Mouse (Mus musculus): Measurements from ENCODE around the gene Ctdspl.

Gene Ctdspl

DNA sequence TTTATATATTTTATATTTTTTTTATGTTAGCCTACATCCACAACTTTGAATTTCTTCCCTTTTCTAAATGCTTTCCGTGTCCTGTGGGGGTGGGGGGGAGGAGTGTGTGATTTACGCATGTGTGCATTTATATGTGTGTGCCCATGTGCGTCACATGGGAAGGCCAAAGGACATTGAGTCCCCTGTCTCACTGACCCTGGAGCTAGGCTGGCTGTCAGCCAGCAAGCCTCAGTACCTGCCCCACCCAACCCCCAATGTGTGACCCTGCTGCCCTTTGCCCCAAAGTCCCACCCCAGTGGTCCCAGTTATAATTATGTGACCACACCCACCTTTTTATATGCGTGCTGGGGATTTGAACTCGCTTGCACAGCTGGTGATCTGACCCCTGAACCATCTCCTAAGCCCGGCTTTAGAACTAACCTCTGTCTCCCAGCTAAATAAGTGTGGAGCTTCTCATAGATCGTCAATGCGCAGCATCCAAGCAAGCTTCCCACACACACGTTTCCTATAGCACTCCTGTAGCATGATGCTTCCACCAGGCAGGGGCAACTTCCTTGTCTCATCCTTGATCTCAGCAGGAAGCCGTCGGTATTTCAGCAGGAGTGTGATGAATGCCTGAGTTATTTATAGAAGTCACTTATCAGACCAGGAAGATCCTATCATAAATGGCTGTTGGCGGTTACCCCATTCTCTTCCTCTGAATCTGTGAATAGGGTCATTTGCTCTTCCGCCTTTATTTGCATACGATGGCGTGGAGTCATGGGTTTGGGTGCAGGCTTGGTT lies 58.6 kb downstream of the Ctdspl start:
- in situ Hi-C loops (cut with MboI; ENCODE audit: low sequenced_read_pairs), result no loop called here

DNA sequence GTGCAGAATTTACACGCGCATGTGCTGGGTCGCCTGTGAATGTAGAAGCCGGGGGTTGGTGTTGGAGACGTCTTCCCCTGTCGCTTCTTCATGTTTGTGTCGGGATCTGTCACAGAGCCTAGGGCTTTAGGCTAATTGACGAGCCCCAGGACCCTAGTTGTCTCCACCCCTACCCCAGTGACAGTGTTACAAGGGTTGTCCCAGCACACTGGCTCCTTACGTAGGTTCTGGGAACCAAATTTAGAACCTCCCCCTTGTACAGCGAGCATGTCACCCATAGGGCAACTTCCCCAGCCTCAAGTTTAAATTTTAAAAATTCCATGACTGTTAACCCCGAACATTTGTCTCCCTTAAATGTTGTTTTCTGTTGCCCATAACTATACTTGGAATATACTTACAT lies 60.0 kb downstream of the Ctdspl start:
- in situ Hi-C loops (cut with MboI; ENCODE audit: low sequenced_read_pairs), result no loop called here

DNA sequence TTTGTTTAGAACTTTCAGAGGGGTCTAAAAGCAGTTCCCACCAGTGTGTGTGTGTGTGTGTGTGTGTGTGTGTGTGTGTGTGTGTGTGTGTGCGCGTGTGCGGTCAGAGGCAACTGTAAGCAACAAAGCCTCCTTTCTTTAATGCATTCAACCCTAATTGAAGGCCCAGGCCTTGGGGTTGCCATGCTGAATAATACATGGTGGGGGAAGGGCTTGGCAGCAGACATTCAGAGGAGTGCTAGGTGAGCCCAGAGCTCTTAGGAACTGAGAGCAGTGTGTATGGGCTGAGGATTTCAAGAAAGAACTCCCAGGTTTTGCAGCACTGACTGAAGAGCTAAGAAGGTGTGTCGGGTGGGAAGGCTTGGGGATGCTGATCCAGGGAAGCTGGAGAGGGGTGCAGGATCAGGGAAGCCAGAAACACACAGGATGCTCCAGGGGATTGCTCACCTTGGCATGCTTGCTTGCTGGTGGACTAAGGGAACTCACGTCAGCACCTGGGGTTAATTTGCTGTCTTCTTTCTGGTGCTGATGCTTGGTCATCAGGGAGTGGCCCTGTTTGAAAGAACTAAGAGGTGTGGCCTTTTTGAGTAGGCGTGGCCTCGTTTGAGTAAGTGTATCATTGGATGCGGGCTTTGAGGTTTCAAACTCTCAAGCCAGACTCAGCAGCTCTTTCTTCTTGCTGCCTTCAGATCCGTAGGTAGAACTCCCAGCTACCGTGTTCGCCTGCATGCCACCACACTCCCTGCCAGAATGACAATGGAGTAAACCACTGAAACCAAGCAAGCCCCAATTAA lies 62.7 kb downstream of the Ctdspl start:
- in situ Hi-C loops (cut with MboI; ENCODE audit: low sequenced_read_pairs), result no loop called here

DNA sequence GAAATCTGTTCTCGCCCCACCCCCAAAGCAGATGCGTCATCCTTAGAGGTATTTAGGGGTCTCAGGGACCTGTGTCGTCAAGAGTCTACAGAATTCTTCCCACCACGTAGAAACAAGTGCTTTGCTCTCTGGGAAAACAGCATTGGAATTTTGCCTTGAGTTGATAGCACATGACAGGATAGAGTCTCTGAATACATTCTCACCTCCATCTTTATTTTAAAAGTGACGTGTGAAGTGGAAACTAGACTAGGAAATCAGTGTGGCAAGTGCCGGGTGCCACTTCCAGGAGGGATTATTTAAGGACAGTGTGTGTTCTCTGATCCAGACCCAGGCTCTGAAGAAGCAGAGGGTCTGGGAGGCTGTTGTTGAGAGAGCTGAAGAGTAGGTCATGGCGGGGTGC lies 64.2 kb downstream of the Ctdspl start:
- in situ Hi-C loops (cut with MboI; ENCODE audit: low sequenced_read_pairs), result no loop called here

DNA sequence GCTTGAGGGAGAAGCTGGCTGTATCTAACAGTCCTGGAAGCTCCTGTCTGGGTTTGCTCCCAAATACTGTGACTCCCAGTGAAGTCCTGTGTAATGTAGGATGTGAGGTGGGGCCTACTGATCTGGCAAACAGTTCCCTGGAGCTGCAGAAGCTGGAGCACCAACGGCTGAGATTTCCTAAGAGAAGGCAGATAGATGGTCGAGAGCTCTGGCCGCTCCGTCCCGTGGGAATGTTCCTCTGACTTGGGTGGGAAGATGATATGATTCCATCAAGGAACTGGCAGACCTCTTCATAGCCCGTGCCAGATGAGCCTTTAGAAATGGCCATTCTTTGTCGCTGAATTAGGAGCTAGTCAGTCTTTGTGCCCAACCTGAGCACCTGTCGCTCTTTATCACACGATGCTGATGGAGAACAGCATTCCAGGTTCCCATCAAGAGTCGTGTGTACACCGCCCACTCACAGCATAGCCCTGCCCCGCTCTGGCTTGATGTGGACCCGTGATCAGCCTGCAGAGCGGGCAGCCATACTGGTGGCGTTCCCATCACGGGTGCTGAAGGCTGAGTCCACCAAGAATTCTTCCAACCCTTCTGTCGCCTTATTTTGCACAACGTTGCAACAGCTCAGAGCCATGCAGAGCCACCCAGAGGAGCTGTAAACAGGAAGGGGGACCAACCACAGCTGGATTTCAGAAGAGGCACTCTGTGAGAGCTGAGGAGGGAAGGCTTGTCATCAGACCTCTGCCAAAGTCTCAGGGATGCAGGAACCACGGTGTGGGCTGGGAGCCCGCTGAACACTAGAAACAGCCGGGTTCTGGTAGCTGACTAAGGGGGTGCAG lies 65.7 kb downstream of the Ctdspl start:
- in situ Hi-C loops (cut with MboI; ENCODE audit: low sequenced_read_pairs), result no loop called here

DNA sequence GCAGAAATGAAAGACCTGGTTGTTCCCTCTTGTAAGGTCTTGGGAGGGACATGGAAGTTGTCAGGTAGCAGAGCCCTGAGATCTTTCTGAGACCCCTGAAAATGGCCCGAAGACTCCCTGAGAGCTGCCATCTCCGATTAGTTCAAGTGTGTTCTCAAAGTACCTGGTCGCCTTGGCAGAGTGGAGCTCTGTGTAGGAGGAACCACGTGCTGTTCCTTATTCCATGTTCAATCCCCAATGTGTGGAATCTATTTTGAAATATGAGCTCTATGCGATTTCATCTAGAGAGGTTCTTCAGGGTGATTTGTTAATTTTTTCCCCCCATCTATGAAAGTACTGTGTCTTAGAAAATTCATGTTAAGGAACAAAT lies 66.3 kb downstream of the Ctdspl start:
- in situ Hi-C loops (cut with MboI; ENCODE audit: low sequenced_read_pairs), result no loop called here

DNA sequence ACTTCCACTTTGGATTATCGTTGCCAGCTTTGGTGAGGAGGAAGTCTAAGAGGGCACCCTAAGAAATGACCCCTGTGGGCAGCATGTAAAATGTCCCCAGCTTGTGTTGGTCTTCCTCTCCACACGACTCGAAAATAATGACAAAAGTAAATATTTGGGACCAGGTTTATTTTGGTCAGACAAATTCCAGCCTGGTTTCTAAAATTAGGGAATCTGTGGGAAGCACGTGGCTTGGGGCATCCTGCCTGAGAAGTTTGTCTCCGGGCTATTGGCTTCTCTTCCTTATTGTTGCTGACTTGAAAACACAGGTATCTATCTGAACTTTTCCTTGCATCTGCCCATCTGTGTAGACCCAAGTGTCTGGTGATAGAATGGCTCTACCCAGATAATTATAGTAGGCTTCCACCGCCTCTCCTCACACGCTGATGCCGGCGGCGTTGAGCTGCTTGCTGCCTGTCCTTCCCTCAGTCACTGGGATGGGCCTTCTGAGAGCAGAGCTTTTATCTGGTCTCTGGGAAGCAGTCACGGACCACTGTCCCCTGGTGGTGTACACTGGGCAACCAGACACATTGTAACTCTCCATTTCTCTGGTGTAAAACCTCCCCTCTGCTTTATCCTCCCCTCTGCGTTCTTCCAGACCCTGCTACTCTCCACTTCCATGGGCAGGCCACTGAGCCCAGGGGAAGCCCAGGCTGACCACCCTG lies 68.4 kb downstream of the Ctdspl start:
- in situ Hi-C loops (cut with MboI; ENCODE audit: low sequenced_read_pairs), result no loop called here

DNA sequence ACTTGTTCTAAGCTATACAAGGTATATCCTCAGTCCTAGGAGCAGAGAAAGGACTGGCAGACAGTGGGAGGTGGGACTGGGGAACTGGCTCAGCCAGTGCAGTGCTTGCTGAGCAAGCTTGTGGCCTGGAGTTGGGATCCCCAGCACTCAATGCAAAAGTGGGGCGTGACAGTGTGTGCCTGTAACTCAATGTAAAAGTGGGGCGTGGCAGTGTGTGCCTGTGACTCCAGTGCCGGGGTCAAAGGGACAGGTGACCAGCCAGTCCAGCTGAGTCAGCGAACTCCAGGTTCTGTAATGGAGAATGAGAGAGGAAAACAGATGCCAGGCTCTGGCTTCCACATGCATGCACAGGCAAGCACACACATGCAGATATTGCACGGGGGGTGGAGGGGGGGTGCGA lies 69.3 kb downstream of the Ctdspl start:
- in situ Hi-C loops (cut with MboI; ENCODE audit: low sequenced_read_pairs), result no loop called here

DNA sequence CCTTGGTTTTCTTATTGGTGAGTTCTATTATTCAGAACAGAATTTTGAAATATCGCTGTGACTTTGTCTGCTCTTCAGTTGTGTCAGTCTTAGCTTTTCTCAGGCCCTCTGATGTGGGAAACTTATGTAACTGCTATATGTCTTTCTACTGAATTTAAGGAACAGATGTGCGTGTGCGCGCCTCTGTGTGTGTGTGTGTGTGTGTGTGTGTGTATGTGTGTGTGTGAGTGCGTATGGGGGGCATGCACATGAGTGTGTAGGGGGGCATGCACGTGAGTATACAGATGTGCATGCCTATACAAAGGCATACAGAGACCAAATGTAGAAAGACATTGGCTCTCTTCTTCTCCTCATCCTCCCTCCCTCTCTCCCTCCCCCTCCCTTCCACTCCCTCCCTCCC lies 71.0 kb downstream of the Ctdspl start:
- in situ Hi-C loops (cut with MboI; ENCODE audit: low sequenced_read_pairs), result no loop called here

DNA sequence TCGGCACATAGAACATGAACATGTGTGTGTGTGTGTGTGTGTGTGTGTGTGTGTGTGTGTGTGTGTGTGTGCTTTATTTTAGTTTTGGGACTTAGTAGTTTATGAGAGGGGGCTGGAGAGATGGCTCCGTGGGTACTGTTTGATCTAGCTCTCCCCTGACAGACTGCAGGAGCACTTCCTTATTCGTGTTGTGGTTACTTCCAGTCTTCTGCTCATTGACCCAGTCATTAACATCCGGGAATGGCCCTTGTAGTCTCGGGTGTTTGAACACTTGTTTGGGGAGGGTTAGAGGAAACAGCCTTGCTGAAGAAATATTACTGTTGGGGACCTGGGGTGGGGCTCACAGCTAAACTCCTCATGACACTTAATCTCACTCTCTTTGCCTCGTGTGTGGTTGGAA lies 73.9 kb downstream of the Ctdspl start:
- in situ Hi-C loops (cut with MboI; ENCODE audit: low sequenced_read_pairs), result no loop called here

DNA sequence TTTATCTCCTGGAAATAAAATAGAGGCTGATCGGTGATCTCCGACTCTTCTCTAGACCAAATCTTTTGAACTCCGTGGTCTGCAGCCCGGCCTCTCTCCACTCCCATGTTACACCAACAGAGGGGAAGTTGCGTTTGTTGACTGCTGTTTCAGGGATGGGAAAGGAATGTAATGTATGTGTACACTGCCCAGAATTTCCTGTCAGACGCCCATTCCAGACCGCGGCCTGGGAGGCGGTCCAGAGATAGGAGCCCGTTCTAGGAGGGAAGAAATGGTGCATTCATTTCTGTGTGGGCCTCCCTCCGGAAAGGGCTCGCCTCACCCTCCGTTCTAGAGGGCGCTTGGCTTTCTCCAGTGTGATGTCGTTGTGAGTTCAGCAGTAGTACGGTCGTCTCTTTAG lies 76.0 kb downstream of the Ctdspl start:
- in situ Hi-C loops (cut with MboI; ENCODE audit: low sequenced_read_pairs), result no loop called here

DNA sequence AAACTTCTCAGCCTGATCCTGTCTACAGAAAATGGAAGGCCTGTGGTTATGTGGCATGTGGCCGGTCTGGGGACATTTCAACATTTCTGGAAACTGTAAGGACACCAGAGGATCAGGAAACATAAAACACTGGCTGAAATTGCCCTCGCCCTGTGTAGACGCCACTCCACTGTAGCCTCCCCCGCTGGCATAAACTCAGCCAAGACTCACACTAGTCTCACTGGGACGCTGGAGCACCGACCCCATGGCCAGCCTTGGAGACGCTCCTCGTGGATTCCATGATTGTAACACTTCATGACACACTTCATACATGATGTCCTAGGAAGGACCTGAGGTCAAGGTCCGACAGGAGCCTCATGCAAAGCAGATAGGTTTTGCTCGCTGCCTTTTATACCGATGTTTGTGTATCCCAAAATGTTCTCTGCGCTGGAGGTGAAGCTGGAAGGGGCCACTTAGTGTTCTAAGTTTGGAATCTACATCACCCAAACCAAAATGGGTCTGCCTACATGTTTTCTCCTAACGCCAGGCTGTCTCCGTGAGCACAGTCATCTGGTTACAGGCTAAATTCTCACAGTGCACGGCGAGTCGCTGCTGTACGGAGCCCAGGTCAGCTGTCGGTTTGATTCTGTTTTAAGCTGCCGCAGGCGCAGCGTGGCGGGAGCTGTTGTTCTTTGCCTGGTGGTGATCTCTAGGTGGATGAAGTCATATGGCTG lies 77.9 kb downstream of the Ctdspl start:
- in situ Hi-C loops (cut with MboI; ENCODE audit: low sequenced_read_pairs), result no loop called here

DNA sequence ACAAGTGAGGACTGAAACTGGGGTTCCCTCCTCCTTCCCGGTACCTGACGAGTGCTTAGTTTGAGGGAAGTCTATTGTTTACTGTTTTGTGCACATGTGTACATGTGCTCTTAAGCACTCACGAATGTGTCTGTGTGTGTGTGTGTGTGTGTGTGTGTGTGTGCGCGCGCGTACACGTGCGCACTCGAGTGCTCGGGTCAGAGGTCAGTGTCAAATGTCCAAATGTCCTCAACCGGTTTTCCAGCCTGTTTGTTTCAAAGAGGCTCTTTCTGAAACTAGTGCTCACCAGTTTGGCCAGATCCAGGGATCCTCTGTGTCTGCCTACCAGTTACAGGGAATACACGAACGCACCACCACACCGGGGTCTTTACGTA lies 78.4 kb downstream of the Ctdspl start:
- in situ Hi-C loops (cut with MboI; ENCODE audit: low sequenced_read_pairs), result no loop called here

DNA sequence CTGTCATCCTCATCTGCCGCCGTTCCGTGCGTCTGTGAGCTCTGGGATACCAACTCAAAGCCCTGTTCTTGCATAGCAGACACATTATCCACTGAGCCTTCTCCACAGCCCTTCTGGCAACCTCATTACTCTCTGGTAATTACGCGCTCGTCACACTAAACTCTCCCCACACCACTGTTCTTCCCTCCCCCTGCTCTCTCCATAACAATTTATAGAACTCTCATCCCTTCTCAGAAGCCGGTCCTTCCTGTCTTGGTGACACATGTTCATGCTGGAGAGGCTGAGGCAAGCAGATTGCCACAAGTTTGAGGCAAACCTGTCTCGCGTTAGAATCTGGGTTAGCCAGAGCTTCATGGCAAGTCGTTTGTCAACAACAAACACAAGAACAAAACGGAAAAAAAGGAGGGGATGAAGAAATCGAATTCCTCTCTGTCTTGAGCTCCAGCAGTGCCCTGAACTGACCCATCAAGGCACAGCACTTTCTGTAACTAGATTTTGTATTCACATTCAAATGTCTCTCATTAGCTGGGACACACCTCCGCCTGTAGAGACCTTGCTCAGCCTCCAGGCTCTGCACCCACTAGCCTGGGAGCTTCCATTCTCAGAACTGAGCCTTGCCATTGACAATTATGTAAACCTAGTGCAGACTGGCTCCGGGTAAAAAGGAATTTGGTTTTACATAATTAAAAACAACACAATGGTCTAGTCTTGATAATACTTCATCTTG lies 79.2 kb downstream of the Ctdspl start:
- in situ Hi-C loops (cut with MboI; ENCODE audit: low sequenced_read_pairs), result no loop called here

DNA sequence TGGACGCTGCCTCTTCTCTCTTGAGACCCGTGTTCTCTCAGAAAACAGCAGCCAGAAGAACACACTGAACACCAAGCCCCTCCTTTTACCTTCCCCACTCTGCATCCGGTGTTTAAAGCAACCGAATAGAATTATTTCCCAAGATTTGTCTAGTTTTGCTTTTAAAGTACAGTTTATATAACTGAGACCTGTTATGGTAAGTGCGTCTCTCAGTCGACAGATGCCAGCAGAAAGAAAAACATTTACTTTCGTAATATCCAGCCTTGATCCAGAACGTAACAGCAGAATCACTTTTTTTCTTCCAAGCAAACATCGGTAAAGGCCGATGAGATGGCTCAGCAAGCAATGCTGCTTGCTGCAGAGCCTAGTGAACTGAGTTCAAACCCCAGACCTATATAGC lies 81.0 kb downstream of the Ctdspl start:
- in situ Hi-C loops (cut with MboI; ENCODE audit: low sequenced_read_pairs), result no loop called here

DNA sequence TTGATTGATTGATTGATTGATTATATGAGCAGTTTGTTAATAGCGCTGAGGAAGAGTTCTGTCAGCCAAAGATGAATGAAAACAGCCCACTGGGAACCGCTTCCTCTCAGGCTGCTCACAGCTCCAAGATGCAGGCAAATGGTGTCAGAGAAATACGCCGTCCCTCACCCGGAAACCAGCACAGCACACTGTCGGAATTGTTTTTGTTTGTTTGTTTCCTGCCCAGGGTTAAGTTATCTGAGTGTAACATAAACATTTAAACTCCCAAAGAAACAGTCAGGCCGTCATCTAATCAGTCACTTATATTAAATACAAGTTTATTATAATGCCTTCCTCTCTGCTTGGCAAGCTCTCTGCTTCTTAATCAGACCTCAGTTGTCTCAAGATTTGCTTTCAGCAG lies 82.6 kb downstream of the Ctdspl start:
- in situ Hi-C loops (cut with MboI; ENCODE audit: low sequenced_read_pairs), result no loop called here

DNA sequence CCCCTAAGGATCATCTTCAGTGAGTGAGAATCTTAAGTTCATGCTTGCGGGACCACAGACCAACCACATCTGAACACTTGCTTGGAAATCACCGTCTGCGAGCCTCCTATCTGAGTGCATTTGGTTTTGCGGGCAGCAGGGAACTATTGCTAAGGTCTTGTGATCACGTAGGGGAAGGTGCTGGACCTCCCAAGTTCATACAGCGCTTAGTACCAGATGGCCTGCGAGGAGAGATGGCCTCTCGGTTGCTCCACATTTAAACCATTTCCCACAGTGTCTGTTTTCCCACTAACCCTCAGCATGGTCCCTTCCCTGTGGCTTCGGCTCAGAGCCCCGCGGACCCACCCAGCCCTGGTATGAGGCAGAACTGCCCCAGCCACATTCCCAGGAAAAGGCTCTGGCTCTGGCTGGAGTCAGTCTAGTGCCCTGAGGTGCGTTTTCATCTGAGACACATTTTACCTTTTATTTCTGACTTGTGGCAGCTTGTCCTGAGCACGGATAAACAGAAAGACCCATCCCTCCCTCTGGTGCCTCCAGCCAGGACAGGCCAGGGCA lies 84.0 kb downstream of the Ctdspl start:
- in situ Hi-C loops (cut with MboI; ENCODE audit: low sequenced_read_pairs), result no loop called here

DNA sequence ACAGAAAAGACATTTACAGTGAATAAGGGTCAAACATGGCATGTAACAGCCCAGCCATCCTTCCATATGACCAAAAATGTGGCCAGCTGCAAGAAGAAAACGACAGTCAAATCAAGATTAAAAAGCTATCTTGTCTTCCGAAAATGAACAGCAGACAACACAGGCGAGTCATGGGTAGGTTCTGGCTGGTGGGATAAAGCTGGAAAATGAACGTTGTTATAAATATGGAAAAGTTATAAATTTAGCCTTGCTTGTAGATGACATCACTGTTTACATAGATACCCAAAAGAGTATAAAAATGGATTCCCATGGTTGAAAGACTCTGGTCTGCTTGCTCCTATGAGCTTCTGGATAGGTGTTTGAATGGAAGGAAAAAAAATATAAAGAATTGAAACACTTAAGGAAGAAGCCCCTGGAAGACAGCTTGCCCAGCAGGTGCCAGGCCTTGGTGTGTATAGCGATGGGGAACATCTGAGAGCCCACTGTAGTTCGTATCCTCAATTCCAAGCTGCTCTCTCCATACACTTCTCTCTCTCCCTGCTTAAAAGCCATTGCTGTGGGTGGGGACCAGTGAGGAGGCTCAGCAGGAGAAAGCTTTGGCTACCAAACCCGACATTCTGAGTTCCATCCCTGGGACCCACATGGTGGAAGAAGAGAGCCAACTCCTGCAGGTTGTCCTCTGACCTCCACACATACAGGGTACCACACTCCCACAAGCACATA lies 90.7 kb downstream of the Ctdspl start:
- in situ Hi-C loops (cut with MboI; ENCODE audit: low sequenced_read_pairs), result no loop called here

DNA sequence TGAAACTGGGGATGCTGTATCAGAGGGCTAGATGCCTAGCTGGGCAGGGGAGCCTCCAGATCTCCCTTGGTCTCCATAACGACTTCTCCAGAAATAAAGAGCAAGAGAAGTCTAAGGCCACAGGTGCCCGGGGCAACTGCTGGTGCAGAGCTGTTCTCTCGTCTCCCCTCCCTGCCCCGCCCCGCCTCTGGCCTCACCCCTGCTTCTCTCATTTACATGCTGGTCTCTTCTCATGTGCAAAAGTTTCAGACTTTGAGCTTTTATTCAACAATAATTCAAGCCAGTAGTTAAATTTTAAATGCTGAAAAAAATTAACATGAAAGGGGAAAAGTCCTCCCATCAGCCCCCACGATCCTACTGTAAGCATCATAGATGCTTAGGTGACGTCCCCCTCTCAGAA lies 95.5 kb downstream of the Ctdspl start:
- in situ Hi-C loops (cut with MboI; ENCODE audit: low sequenced_read_pairs), result no loop called here
